Mouse (Mus musculus): Measurements from ENCODE around the gene Zgrf1. TPM values are rescaled to one million over a fixed set of nuclear protein-coding genes. Genes with fewer than 3 reads are reported as not detected.

Zgrf1 gene
- total and polyA plus RNA-seq, 2 experiments from 2014 or later, result 1.3 to 3.8 TPM

DNA sequence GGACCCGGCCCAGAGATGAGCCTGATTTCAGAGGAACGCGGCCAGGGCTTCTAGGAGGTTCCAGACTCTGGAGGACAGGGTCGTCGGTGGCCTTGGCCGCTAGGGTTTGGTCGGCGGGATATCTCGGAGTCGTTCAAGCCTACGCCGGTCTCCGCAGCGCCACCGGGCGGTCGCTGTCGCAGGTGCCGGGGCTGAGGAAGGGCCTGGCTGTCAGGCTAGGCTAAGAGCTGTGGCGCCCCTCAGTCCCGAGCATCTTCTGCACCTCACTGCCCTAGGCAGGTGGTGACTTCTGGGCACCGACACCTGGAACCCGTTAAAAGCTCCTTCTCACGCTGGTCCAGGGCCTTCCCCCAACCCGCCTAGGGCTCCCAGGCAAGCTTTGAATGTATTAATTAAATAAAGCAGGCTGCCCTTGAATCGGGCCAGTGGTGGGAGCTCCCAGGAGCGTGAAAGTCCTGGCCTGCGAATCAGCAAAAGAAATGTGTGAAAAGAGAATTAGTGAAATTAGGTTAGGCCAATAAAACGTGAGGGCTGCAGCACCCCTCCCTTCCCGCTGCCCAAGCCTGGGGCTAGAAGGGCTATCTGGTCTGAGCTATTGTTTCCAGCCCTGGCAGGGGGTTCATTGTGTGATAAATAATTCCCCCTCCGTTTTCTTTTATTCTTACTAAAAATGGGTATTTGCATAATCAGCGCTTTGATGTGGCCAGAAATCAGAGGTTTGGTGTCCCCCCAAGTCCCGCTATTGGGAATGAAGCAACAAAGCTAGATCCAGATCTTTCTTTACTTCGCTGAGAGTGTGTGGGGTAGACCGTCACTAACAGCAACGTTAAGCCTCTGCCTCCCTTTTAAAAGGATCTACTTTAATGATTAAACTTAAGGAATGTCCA lies 86.8 kb downstream of the Zgrf1 start:
- no peak overlapping the region for H3K27ac ChIP-seq (ENCODE audit: low read depth, low read length)
- H3K27me3 ChIP-seq (ENCODE audit: insufficient read depth, low read length), result peaks cover 23% of the 10 kb centered on the region
- H3K9ac ChIP-seq, result no peak overlapping the region
- H3K9me3 ChIP-seq (ENCODE audit: low read length), result no peaks in the 10 kb centered on the region
- peak overlapping the region; percentile 13; the same call in 1 of the 2 replicates for H3K4me3 ChIP-seq (ENCODE audit: low read depth, low read length)
- peaks cover 3% of the 10 kb centered on the region; the same call in 1 of the 2 replicates for H3K4me1 ChIP-seq (ENCODE audit: insufficient read depth)
- no peaks in the 10 kb centered on the region for H3K36me3 ChIP-seq (ENCODE audit: insufficient read depth)
- peak overlapping the region; percentile 41 for H3K4me2 ChIP-seq (ENCODE audit: low read depth)
- peak; percentile 75 for TF ChIP-seq CTCF (IDR thresholded peaks at IDR 0.05; ENCODE audit: low read depth)
- ATAC-seq, result peak; percentile 87
- 3% methylated on average over 36 of the region's 36 CpGs for WGBS
- DNase-seq, result peak; percentile 66

DNA sequence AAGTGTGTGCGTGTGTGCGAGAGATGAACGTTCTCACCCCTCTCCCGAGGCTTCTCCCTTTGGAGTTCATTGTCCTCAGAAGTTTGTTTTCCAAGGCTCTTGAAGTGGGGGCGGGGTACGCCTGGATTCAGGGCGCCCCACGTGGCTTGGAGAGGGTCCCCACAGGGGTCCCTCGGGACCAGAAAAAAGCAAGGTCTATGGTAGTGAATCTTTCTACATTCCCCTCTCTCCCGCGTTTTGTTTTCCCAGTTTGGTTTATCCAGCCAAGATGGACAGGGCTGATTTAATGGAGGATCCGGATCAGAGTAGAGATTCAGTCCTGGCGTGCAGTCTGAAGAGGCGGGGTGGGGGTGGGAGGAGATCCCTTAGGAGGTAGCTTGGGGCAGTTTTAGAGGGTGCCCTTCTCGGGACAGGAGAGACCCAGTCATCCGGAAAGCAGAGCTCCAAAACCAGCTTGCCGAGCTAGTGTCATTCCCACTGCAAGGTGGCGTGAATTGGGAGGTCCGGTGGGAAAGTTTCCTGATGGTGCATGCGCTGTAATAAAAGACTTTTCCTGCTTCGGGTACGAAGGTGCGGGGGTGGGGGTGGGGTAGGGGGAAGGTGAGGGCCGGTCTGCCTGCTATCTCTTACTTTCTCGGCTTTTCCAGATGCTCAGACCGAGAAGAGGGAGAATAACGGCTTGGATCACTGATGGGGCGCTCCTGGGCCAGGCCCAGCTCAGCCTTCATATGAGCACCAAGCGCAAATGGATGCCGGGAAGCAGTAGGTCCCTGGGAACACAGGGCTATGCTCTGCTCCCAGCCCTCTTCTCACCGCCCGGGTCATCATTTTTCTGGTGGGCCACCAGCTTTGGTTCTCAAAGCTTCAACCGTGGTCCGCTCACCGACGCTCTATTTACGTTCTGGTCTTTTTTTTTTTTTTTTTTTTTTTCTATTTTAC lies 87.7 kb downstream of the Zgrf1 start:
- Histone ChIP-seq H3K4me2 (ENCODE audit: low read depth) (peak overlapping the region; percentile 41), H3K9ac (no peak overlapping the region), H3K27ac (ENCODE audit: low read depth, low read length) (no peak overlapping the region), H3K4me1 (ENCODE audit: insufficient read depth) (peaks cover 6% of the 10 kb centered on the region; the same call in 1 of the 2 replicates), H3K4me3 (ENCODE audit: low read depth, low read length) (peak overlapping the region; percentile 13; the same call in 1 of the 2 replicates), H3K9me3 (ENCODE audit: low read length) (no peaks in the 10 kb centered on the region), H3K27me3 (ENCODE audit: insufficient read depth, low read length) (peaks cover 29% of the 10 kb centered on the region), H3K36me3 (ENCODE audit: insufficient read depth) (no peaks in the 10 kb centered on the region)
- no peak for DNase-seq
- no peak for TF ChIP-seq CTCF (IDR thresholded peaks at IDR 0.05; ENCODE audit: low read depth)
- 10% methylated on average over 37 of the region's 37 CpGs for WGBS
- no peak for ATAC-seq

DNA sequence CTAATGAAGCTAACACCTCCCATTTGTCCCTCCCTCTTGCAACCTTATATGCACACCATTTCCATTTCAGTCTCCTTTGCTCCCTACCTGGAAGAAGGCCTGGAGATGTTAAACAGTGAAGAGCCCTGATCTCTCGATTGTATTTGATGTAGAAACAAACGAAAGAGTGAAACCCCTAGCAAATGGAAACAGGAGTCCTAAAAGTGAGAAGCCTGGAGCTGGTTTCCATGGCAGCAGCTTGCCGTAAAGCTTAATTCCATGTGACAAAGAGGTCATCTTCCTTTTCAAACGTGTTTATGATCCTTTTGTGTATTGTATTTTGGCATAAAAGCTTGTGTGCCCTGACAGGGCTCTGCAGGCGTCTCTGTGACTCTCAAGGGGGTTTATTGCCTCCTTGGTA lies 88.9 kb downstream of the Zgrf1 start:
- WGBS, result 16% methylated on average over 5 of the region's 5 CpGs
- H3K27me3 ChIP-seq (ENCODE audit: insufficient read depth, low read length), result peaks cover 35% of the 10 kb centered on the region
- no peaks in the 10 kb centered on the region for H3K9me3 ChIP-seq (ENCODE audit: low read length)
- DNase-seq, result no peak
- no peak overlapping the region for H3K9ac ChIP-seq
- no peak for TF ChIP-seq CTCF (IDR thresholded peaks at IDR 0.05; ENCODE audit: low read depth)
- H3K36me3 ChIP-seq (ENCODE audit: insufficient read depth), result no peaks in the 10 kb centered on the region
- H3K4me1 ChIP-seq (ENCODE audit: insufficient read depth), result peaks cover 12% of the 10 kb centered on the region; the same call in 1 of the 2 replicates
- H3K27ac ChIP-seq (ENCODE audit: low read depth, low read length), result no peak overlapping the region
- no peak for ATAC-seq
- H3K4me2 ChIP-seq (ENCODE audit: low read depth), result no peak overlapping the region
- no peak overlapping the region for H3K4me3 ChIP-seq (ENCODE audit: low read depth, low read length)

DNA sequence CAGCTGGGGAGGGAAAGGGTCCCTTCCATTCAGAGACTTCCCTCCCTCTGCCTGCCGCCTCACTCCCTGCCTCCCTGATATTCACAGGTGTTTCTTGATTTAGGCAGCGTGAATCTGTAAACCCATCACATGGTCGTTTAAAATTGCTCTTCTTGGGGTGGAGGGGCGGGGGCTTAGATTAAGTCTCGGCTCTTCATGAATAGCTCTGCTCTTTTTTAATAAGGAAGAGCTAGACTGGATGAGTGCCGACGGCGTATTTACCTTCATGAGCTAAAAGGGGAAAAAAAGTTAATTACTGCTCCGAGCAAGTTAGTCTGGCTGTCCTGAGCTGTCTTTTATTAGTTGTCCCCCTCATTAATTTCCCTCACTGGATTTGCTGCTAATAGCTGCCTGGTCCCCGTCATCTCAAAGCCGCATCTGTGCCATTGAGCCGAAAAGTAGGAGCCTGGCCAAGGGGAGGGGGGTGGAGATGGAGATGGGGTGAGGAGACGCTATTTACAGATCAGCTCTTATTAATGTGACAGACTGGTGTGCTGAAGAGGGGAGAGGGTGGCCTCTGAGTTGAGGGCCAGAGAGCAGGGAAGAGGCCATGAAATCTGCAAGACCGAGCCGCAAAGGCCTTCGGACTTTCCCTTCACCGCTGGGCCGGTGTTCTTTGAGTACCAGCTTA lies 93.0 kb downstream of the Zgrf1 start:
- H3K4me3 ChIP-seq (ENCODE audit: low read depth, low read length), result no peak overlapping the region
- 22% methylated on average over 18 of the region's 18 CpGs for WGBS
- H3K27me3 ChIP-seq (ENCODE audit: insufficient read depth, low read length), result peaks cover 19% of the 10 kb centered on the region; the same call in 1 of the 2 replicates
- no peak overlapping the region for H3K9ac ChIP-seq
- peak overlapping the region; percentile 5; the same call in 1 of the 2 replicates for H3K4me2 ChIP-seq (ENCODE audit: low read depth)
- H3K36me3 ChIP-seq (ENCODE audit: insufficient read depth), result no peaks in the 10 kb centered on the region
- peak; percentile 32; the same call in 1 of the 2 replicates for ATAC-seq
- no peak for TF ChIP-seq CTCF (IDR thresholded peaks at IDR 0.05; ENCODE audit: low read depth)
- DNase-seq, result no peak
- peaks cover 9% of the 10 kb centered on the region; the same call in 1 of the 2 replicates for H3K4me1 ChIP-seq (ENCODE audit: insufficient read depth)
- no peak overlapping the region for H3K27ac ChIP-seq (ENCODE audit: low read depth, low read length)
- H3K9me3 ChIP-seq (ENCODE audit: low read length), result no peaks in the 10 kb centered on the region

DNA sequence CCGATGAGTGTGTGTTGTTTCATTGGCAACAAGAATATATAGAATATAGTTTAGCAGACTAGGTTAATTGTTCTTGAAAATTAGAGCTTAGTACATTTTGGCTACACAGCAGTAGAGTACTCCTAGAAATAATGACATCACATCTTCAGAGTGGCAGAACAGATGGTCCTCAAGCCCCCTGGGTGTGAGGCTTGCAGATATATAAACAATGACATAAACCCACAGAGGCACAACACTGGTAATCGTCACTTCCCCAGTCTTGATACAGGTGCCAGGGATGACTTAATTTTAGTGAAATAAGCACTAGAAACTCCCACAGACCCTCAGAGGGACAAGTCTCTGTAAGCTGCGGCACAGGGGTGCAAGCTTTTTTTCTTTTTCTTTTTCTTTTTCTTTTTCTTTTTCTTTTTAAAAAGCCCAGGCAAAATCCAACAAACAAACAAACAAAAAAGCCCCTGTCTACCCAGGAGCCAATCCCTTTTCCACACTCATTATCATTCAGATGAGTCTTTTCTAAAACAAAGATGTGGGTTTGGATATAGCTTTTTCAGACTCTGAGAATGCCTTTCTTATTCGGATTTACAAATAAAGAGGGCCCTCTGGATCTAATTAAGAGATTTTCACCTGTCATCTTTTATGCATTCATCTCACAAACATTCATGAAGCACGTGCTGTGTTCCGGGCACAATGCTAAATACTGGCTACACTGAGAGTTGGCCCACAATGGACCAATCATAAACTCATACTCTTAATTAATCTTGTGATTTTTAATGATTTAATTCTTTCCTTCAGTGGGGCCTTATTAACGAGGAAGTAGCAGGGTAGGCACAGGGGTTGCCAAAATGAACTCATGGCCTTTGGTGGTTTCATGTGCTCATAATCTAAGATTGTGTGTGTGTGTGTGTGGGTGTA lies 98.7 kb downstream of the Zgrf1 start:
- no peak for TF ChIP-seq CTCF (IDR thresholded peaks at IDR 0.05; ENCODE audit: low read depth)
- H3K4me2 ChIP-seq (ENCODE audit: low read depth), result no peak overlapping the region
- H3K9ac ChIP-seq, result no peak overlapping the region
- H3K27ac ChIP-seq (ENCODE audit: low read depth, low read length), result no peak overlapping the region
- H3K9me3 ChIP-seq (ENCODE audit: low read length), result no peaks in the 10 kb centered on the region
- H3K4me3 ChIP-seq (ENCODE audit: low read depth, low read length), result no peak overlapping the region
- DNase-seq (no peak), ATAC-seq (no peak)
- 18% methylated on average over 7 of the region's 7 CpGs for WGBS
- H3K4me1 ChIP-seq (ENCODE audit: insufficient read depth), result no peaks in the 10 kb centered on the region
- no peaks in the 10 kb centered on the region for H3K36me3 ChIP-seq (ENCODE audit: insufficient read depth)
- no peaks in the 10 kb centered on the region for H3K27me3 ChIP-seq (ENCODE audit: insufficient read depth, low read length)
